Mouse (Mus musculus) lung, embryonic 14.5 days (tissue): ENCODE results near the gene Chst3. TPM values are rescaled to one million over a fixed set of nuclear protein-coding genes. Genes with fewer than 3 reads are reported as not detected.

Experiments
- ATAC-seq: fragments of 200-750 bp; cut with Nextera tagmentation; 2 replicates; pipeline ENCODE4 v1.8.0; 2017; ENCODE audit warnings: mild to moderate bottlenecking, moderate TSS enrichment, moderate library complexity; ENCODE audit not compliant: insufficient read depth
- DNase-seq: peaks from one replicate; pipeline ENCODE4 v3.0.0-alpha.2; 2015
- H3K27ac ChIP-seq: fragments of 300-500 bp; sonication (generic); 2 replicates; pipeline ENCODE4 v1.5.1; 2014; ENCODE audit warnings: low read depth, mild to moderate bottlenecking, moderate library complexity
- H3K27me3 ChIP-seq: fragments of 300-500 bp; sonication (generic); 2 replicates; pipeline ENCODE4 v1.6.1; 2014; ENCODE audit warnings: low read length, control low read depth; ENCODE audit not compliant: insufficient read depth
- H3K36me3 ChIP-seq: fragments of 300-500 bp; sonication (generic); 2 replicates; pipeline ENCODE4 v1.6.1; 2014; ENCODE audit warnings: control low read depth; ENCODE audit not compliant: insufficient read depth
- H3K4me1 ChIP-seq: fragments of 300-500 bp; sonication (generic); 2 replicates; pipeline ENCODE4 v1.6.1; 2014; ENCODE audit warnings: antibody characterized with exemption, control low read depth; ENCODE audit not compliant: insufficient read depth
- H3K4me2 ChIP-seq: fragments of 300-500 bp; sonication (generic); 2 replicates; pipeline ENCODE4 v1.6.1; 2014; ENCODE audit warnings: mild to moderate bottlenecking
- H3K4me3 ChIP-seq: fragments of 300-500 bp; sonication (generic); 2 replicates; pipeline ENCODE4 v1.5.1; 2014; ENCODE audit warnings: low read depth, low read length
- H3K9ac ChIP-seq: fragments of 300-500 bp; sonication (generic); 2 replicates; pipeline ENCODE4 v1.6.1; 2014
- H3K9me3 ChIP-seq: fragments of 300-500 bp; sonication (generic); 2 replicates; pipeline ENCODE4 v1.6.1; 2016; ENCODE audit warnings: low read depth, low read length, control low read depth
- CTCF ChIP-seq: IDR thresholded peaks from 2 replicates; pipeline ENCODE4 v1.5.1; 2016; ENCODE audit warnings: antibody characterized with exemption, low read depth
- WGBS: fragments of 180-500 bp; shearing (Covaris S2); extraction: QIAGEN DNeasy Blood & Tissue Kit; methylation state at CpG from one replicate; pipeline ENCODE4 v1.1.7; 2014; 5-methylcytosine and 5-hydroxymethylcytosine counted together
- polyA plus RNA-seq: library from polyadenylated mRNA; unstranded; fragments of >200 nt; fragmentation: Nextera tagmentation; extraction: Ambion mirVana; gene quantifications from 2 replicates; pipeline ENCODE4 v1.2.1, GENCODE M21; 2014

Gene Chst3
- polyA plus RNA-seq, 1 experiment from 2014 or later, result 2.1 TPM

- Histone ChIP-seq H3K4me3 (no peak overlapping the region), H3K9me3 (no peaks in the 10 kb centered on the region), H3K27me3 (no peaks in the 10 kb centered on the region), H3K27ac (no peak overlapping the region), H3K36me3 (no peaks in the 10 kb centered on the region), H3K9ac (no peak overlapping the region), H3K4me2 (no peak overlapping the region), H3K4me1 (peaks cover 38% of the 10 kb centered on the region)
- WGBS, result 27% methylated on average over 5 of the region's 5 CpGs
- TF ChIP-seq CTCF, result no peak
- no peak for DNase-seq
- ATAC-seq, result no peak; the same call in 1 of the 2 replicates
Measured at GRCm38 (mm10) chr10:60196971-60197370, 22.1 kb downstream of the Chst3 start.

- Histone ChIP-seq H3K4me2 (peak overlapping the region; percentile 23; the same call in 1 of the 2 replicates), H3K9me3 (no peaks in the 10 kb centered on the region), H3K4me1 (peaks cover 38% of the 10 kb centered on the region), H3K36me3 (no peaks in the 10 kb centered on the region), H3K27me3 (no peaks in the 10 kb centered on the region), H3K9ac (no peak overlapping the region), H3K27ac (peak overlapping the region; percentile 80), H3K4me3 (no peak overlapping the region)
- DNase-seq, result peak; percentile 76
- TF ChIP-seq CTCF, result no peak
- no peak for ATAC-seq
- 8% methylated on average over 4 of the region's 4 CpGs for WGBS
Measured at GRCm38 (mm10) chr10:60195087-60195486, 24.0 kb downstream of the Chst3 start.

- Histone ChIP-seq H3K4me2 (peak overlapping the region; percentile 57), H3K27ac (peak overlapping the region; percentile 80), H3K9me3 (no peaks in the 10 kb centered on the region), H3K9ac (peak overlapping the region; percentile 34; the same call in 1 of the 2 replicates), H3K27me3 (no peaks in the 10 kb centered on the region), H3K4me1 (peaks cover 38% of the 10 kb centered on the region), H3K4me3 (peak overlapping the region; percentile 12; the same call in 1 of the 2 replicates), H3K36me3 (no peaks in the 10 kb centered on the region)
- DNase-seq, result peak; percentile 97
- WGBS, result 8% methylated on average over 19 of the region's 19 CpGs
- TF ChIP-seq CTCF, result peak; percentile 28; the same call in 1 of the 2 replicates
- peak; percentile 84 for ATAC-seq
Measured at GRCm38 (mm10) chr10:60193532-60194423, 25.3 kb downstream of the Chst3 start.

- Histone ChIP-seq H3K4me2 (peak overlapping the region; percentile 65), H3K36me3 (no peaks in the 10 kb centered on the region), H3K4me3 (peak overlapping the region; percentile 24), H3K9me3 (no peaks in the 10 kb centered on the region), H3K27me3 (no peaks in the 10 kb centered on the region), H3K27ac (no peak overlapping the region), H3K9ac (no peak overlapping the region), H3K4me1 (peaks cover 36% of the 10 kb centered on the region)
- DNase-seq (peak; percentile 94), ATAC-seq (peak; percentile 19; the same call in 1 of the 2 replicates)
- WGBS, result under 1% methylated on average over 17 of the region's 17 CpGs
- TF ChIP-seq CTCF, result peak; percentile 88
Measured at GRCm38 (mm10) chr10:60191796-60192195, 27.3 kb downstream of the Chst3 start.

- H3K36me3 ChIP-seq, result peaks cover 5% of the 10 kb centered on the region; the same call in 1 of the 2 replicates
- H3K9ac ChIP-seq, result no peak overlapping the region
- TF ChIP-seq CTCF, result no peak
- no peak overlapping the region for H3K4me2 ChIP-seq
- peaks cover 24% of the 10 kb centered on the region for H3K4me1 ChIP-seq
- no peaks in the 10 kb centered on the region for H3K27me3 ChIP-seq
- no peaks in the 10 kb centered on the region for H3K9me3 ChIP-seq
- 82% methylated on average over 6 of the region's 6 CpGs for WGBS
- no peak overlapping the region for H3K4me3 ChIP-seq
- ATAC-seq, result no peak
- H3K27ac ChIP-seq, result no peak overlapping the region
- no peak for DNase-seq
Measured at GRCm38 (mm10) chr10:60189534-60190186, 29.4 kb downstream of the Chst3 start.

GRCm38 (mm10) chr10:60186191-60186945 lies 32.7 kb downstream of the Chst3 start:
- peak; percentile 48; the same call in 1 of the 2 replicates for ATAC-seq

More at GRCm38 (mm10) chr10:60186191-60186945, 32.7 kb downstream of the Chst3 start:
- no peaks in the 10 kb centered on the region for H3K9me3 ChIP-seq
- WGBS, result 62% methylated on average over 44 of the region's 44 CpGs
- H3K4me1 ChIP-seq, result peaks cover 8% of the 10 kb centered on the region
- H3K36me3 ChIP-seq, result peaks cover 10% of the 10 kb centered on the region; the same call in 1 of the 2 replicates
- H3K27me3 ChIP-seq, result no peaks in the 10 kb centered on the region
- peak; percentile 64 for DNase-seq
- no peak for TF ChIP-seq CTCF
- H3K9ac ChIP-seq, result no peak overlapping the region
- peak overlapping the region; percentile 29 for H3K4me2 ChIP-seq
- H3K27ac ChIP-seq, result peak overlapping the region; percentile 13; the same call in 1 of the 2 replicates
- no peak overlapping the region for H3K4me3 ChIP-seq
